Mouse (Mus musculus) brain, embryonic 14.5 days (tissue): ENCODE data around the gene Cuedc2.

ENCODE experiments used
- CTCF ChIP-seq: fragments of 200-500 bp; IDR thresholded peaks from 2 replicates; pipeline ENCODE4 v1.5.1; 2012; ENCODE audit warnings: inconsistent platforms, mild to moderate bottlenecking, moderate library complexity, borderline replicate concordance; ENCODE audit not compliant: insufficient read depth, insufficient read length; ENCODE audit errors: extremely low read depth
- POLR2A ChIP-seq: fragments of 200-500 bp; IDR thresholded peaks from 2 replicates; pipeline ENCODE4 v1.6.1; 2012; ENCODE audit warnings: mild to moderate bottlenecking, inconsistent platforms, borderline replicate concordance; ENCODE audit not compliant: poor library complexity, insufficient read depth, insufficient read length, severe bottlenecking; ENCODE audit errors: extremely low read depth

DNA sequence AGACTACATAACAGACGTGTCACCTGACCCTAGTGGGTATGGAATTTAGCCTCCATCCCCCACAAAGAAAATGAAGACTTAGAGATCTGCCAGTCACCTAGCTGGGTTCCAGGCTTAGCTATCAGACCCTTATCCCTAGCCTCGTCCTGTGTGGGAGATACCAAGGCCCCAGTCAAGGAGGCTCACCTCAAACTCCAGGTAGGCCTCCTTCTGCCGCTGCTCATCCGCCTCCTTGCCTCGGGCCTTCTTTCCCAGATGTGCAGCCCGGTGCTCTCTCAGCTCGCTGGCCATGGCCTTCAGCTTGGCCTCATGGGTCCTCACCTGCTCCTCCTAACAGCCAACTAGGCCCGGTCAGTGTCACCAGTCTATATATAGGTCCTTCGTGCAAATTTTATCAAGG, 25.4 kb downstream of the Cuedc2 start:
- TF ChIP-seq POLR2A, result no peak
- TF ChIP-seq CTCF, result no peak
